Mouse (Mus musculus): ENCODE measurements around the gene Gm815. TPM values are rescaled to one million over a fixed set of nuclear protein-coding genes. Genes with fewer than 3 reads are reported as not detected.

The Gm815 gene
- polyA plus RNA-seq, 1 experiment from 2014 or later, result 0.34 TPM

GRCm38 (mm10) chr19:26870280-26870679, 15.4 kb upstream of the Gm815 start:
- Histone ChIP-seq H3K27me3 (ENCODE audit: control insufficient read depth, insufficient read depth, low read depth, low read length) (no peaks in the 10 kb centered on the region), H3K27ac (ENCODE audit: low read length) (peak overlapping the region; percentile 47)
- 23% methylated on average over 7 of the region's 7 CpGs for WGBS

DNA sequence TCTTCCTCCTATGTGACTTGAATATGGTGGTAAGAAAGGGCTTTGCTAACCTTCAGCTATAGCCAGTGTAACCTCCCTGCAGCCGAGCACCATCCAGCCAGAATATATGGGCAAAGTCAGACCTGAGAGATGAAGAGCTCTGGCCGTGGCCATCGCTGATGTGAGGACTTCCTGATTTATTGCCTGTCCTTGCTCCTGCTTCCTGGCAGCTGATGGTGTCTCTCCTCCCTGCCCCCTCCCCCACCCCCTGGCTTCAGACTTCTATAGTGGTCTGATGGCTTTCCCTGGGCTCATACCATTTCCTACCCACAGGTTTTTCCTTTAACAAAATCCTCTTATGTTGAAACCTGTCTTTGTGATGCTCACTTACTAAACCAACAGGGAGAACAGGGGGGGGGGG, 14.6 kb upstream of the Gm815 start:
- no peak overlapping the region for H3K4me2 ChIP-seq (ENCODE audit: low read depth, low read length)
- no peak overlapping the region for H3K4me3 ChIP-seq (ENCODE audit: low read length)
- H3K4me1 ChIP-seq (replicated peaks; ENCODE audit: control insufficient read depth, insufficient read depth, low read length), result peaks cover 19% of the 10 kb centered on the region
- no peak for ATAC-seq (ENCODE audit: low read depth)
- H3K36me3 ChIP-seq (ENCODE audit: control insufficient read depth, insufficient read depth, low read length), result no peaks in the 10 kb centered on the region
- no peaks in the 10 kb centered on the region for H3K27me3 ChIP-seq (ENCODE audit: control insufficient read depth, insufficient read depth, low read depth, low read length)
- no peak overlapping the region for H3K9ac ChIP-seq (ENCODE audit: low read length)
- 26% methylated on average over 3 of the region's 3 CpGs for WGBS
- no peaks in the 10 kb centered on the region for H3K9me3 ChIP-seq (ENCODE audit: control insufficient read depth, low read length)
- peak overlapping the region; percentile 12; the same call in 1 of the 2 replicates for H3K27ac ChIP-seq (ENCODE audit: low read length)

More at GRCm38 (mm10) chr19:26870280-26870679, 15.4 kb upstream of the Gm815 start:
- H3K4me2 ChIP-seq (ENCODE audit: low read depth, low read length), result no peak overlapping the region
- H3K9ac ChIP-seq (ENCODE audit: low read length), result no peak overlapping the region
- H3K4me1 ChIP-seq (replicated peaks; ENCODE audit: control insufficient read depth, insufficient read depth, low read length), result peaks cover 26% of the 10 kb centered on the region
- peak; percentile 79 for ATAC-seq (ENCODE audit: low read depth)
- no peak overlapping the region for H3K4me3 ChIP-seq (ENCODE audit: low read length)
- no peaks in the 10 kb centered on the region for H3K9me3 ChIP-seq (ENCODE audit: control insufficient read depth, low read length)
- no peaks in the 10 kb centered on the region for H3K36me3 ChIP-seq (ENCODE audit: control insufficient read depth, insufficient read depth, low read length)

- no peak overlapping the region for H3K9ac ChIP-seq (ENCODE audit: low read length)
- H3K4me2 ChIP-seq (ENCODE audit: low read depth, low read length), result no peak overlapping the region
- WGBS, result 65% methylated on average over 6 of the region's 6 CpGs
- no peaks in the 10 kb centered on the region for H3K9me3 ChIP-seq (ENCODE audit: control insufficient read depth, low read length)
- H3K36me3 ChIP-seq (ENCODE audit: control insufficient read depth, insufficient read depth, low read length), result no peaks in the 10 kb centered on the region
- H3K27me3 ChIP-seq (ENCODE audit: control insufficient read depth, insufficient read depth, low read depth, low read length), result no peaks in the 10 kb centered on the region
- H3K4me3 ChIP-seq (ENCODE audit: low read length), result no peak overlapping the region
- H3K4me1 ChIP-seq (replicated peaks; ENCODE audit: control insufficient read depth, insufficient read depth, low read length), result peaks cover 22% of the 10 kb centered on the region
- no peak overlapping the region for H3K27ac ChIP-seq (ENCODE audit: low read length)
- no peak for ATAC-seq (ENCODE audit: low read depth)
Observed at GRCm38 (mm10) chr19:26872886-26873285, 12.8 kb upstream of the Gm815 start.

GRCm38 (mm10) chr19:26875601-26876000, 10.1 kb upstream of the Gm815 start:
- WGBS, result 91% methylated on average over 6 of the region's 6 CpGs
- no peaks in the 10 kb centered on the region for H3K36me3 ChIP-seq (ENCODE audit: control insufficient read depth, insufficient read depth, low read length)
- ATAC-seq (ENCODE audit: low read depth), result no peak
- no peaks in the 10 kb centered on the region for H3K9me3 ChIP-seq (ENCODE audit: control insufficient read depth, low read length)
- H3K27ac ChIP-seq (ENCODE audit: low read length), result no peak overlapping the region
- H3K9ac ChIP-seq (ENCODE audit: low read length), result no peak overlapping the region
- H3K27me3 ChIP-seq (ENCODE audit: control insufficient read depth, insufficient read depth, low read depth, low read length), result no peaks in the 10 kb centered on the region
- H3K4me2 ChIP-seq (ENCODE audit: low read depth, low read length), result no peak overlapping the region
- H3K4me3 ChIP-seq (ENCODE audit: low read length), result no peak overlapping the region
- peaks cover 13% of the 10 kb centered on the region; the same call in 1 of the 2 replicates for H3K4me1 ChIP-seq (replicated peaks; ENCODE audit: control insufficient read depth, insufficient read depth, low read length)

DNA sequence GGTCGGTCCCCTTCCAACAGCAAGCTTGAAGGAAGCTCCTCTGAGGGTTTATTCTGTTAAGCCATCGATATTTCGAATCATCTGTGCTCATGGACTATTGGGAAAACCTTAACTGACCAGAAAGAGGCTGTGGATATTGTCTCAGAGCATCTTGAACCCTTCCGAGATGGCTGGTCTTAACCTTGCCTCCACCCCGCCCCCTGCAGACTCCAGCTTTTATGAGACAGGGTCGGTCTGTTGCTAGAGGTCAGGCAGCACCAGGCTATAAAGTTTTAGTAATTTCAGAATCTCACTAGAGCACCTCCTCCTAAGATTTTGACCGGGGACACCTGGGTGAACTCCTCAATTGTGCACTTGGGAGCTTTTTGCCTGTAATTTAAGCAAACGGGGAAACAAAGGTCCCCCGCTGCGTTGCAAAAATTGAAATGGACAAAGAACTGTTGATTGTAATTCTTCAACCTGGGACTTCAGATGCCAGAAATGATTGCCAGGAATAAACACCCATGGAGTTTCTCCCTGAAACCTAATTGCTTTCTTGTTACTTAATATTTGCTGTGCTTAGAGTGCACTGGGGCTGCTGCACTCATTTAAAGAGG, 8.4 kb upstream of the Gm815 start:
- 35% methylated on average over 10 of the region's 10 CpGs for WGBS
- no peak for ATAC-seq (ENCODE audit: low read depth)
- H3K36me3 ChIP-seq (ENCODE audit: control insufficient read depth, insufficient read depth, low read length), result no peaks in the 10 kb centered on the region
- no peak overlapping the region for H3K9ac ChIP-seq (ENCODE audit: low read length)
- no peak overlapping the region for H3K4me2 ChIP-seq (ENCODE audit: low read depth, low read length)
- H3K9me3 ChIP-seq (ENCODE audit: control insufficient read depth, low read length), result no peaks in the 10 kb centered on the region
- H3K4me3 ChIP-seq (ENCODE audit: low read length), result no peak overlapping the region
- H3K27ac ChIP-seq (ENCODE audit: low read length), result peak overlapping the region; percentile 17; the same call in 1 of the 2 replicates
- H3K27me3 ChIP-seq (ENCODE audit: control insufficient read depth, insufficient read depth, low read depth, low read length), result no peaks in the 10 kb centered on the region
- peaks cover 8% of the 10 kb centered on the region for H3K4me1 ChIP-seq (replicated peaks; ENCODE audit: control insufficient read depth, insufficient read depth, low read length)

DNA sequence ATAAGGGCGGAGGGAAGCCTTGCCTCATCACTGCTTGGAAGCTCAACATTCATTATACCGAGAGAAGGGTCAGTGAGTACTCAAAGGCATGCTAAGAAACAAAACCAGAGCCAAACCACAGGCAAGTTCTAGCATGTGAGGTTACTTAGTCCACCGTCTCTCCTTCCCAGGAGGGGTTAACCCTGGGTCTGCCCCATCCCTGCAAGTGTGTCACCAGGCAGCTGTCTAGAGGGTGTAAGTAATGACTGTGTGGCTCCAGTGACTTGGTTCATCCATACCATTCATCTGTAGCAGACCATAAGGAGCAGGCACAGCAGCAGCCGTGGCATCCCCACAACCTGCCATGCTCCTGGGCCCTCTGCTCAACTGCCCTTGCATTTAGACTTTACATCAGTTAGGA, 5.8 kb upstream of the Gm815 start:
- ATAC-seq (ENCODE audit: low read depth), result no peak
- 84% methylated on average over 4 of the region's 4 CpGs for whole genome bisulfite sequencing
- Histone ChIP-seq H3K27ac (ENCODE audit: low read length) (no peak overlapping the region), H3K4me1 (replicated peaks; ENCODE audit: control insufficient read depth, insufficient read depth, low read length) (peaks cover 12% of the 10 kb centered on the region), H3K4me3 (ENCODE audit: low read length) (no peak overlapping the region), H3K9me3 (ENCODE audit: control insufficient read depth, low read length) (no peaks in the 10 kb centered on the region), H3K36me3 (ENCODE audit: control insufficient read depth, insufficient read depth, low read length) (no peaks in the 10 kb centered on the region), H3K9ac (ENCODE audit: low read length) (no peak overlapping the region), H3K4me2 (ENCODE audit: low read depth, low read length) (no peak overlapping the region), H3K27me3 (ENCODE audit: control insufficient read depth, insufficient read depth, low read depth, low read length) (no peaks in the 10 kb centered on the region)

GRCm38 (mm10) chr19:26881866-26882427, 3.7 kb upstream of the Gm815 start:
- peak; percentile 63 for ATAC-seq (ENCODE audit: low read depth)
- WGBS, result 66% methylated on average over 10 of the region's 10 CpGs
- Histone ChIP-seq H3K4me1 (replicated peaks; ENCODE audit: control insufficient read depth, insufficient read depth, low read length) (peaks cover 12% of the 10 kb centered on the region), H3K4me3 (ENCODE audit: low read length) (no peak overlapping the region), H3K9ac (ENCODE audit: low read length) (no peak overlapping the region), H3K4me2 (ENCODE audit: low read depth, low read length) (no peak overlapping the region), H3K36me3 (ENCODE audit: control insufficient read depth, insufficient read depth, low read length) (no peaks in the 10 kb centered on the region), H3K9me3 (ENCODE audit: control insufficient read depth, low read length) (no peaks in the 10 kb centered on the region), H3K27me3 (ENCODE audit: control insufficient read depth, insufficient read depth, low read depth, low read length) (no peaks in the 10 kb centered on the region), H3K27ac (ENCODE audit: low read length) (peak overlapping the region; percentile 79)

- Histone ChIP-seq H3K27me3 (ENCODE audit: control insufficient read depth, insufficient read depth, low read depth, low read length) (no peaks in the 10 kb centered on the region), H3K4me3 (ENCODE audit: low read length) (no peak overlapping the region), H3K4me1 (replicated peaks; ENCODE audit: control insufficient read depth, insufficient read depth, low read length) (peaks cover 8% of the 10 kb centered on the region; the same call in 1 of the 2 replicates), H3K36me3 (ENCODE audit: control insufficient read depth, insufficient read depth, low read length) (no peaks in the 10 kb centered on the region), H3K27ac (ENCODE audit: low read length) (no peak overlapping the region), H3K4me2 (ENCODE audit: low read depth, low read length) (no peak overlapping the region), H3K9me3 (ENCODE audit: control insufficient read depth, low read length) (no peaks in the 10 kb centered on the region), H3K9ac (ENCODE audit: low read length) (no peak overlapping the region)
- no peak for ATAC-seq (ENCODE audit: low read depth)
- WGBS, result 77% methylated on average over 9 of the region's 9 CpGs
Observed at GRCm38 (mm10) chr19:26888171-26888570, 2.5 kb downstream of the Gm815 start.

- Histone ChIP-seq H3K27me3 (ENCODE audit: control insufficient read depth, insufficient read depth, low read depth, low read length) (no peaks in the 10 kb centered on the region), H3K36me3 (ENCODE audit: control insufficient read depth, insufficient read depth, low read length) (no peaks in the 10 kb centered on the region), H3K27ac (ENCODE audit: low read length) (peak overlapping the region; percentile 88), H3K9ac (ENCODE audit: low read length) (no peak overlapping the region), H3K4me2 (ENCODE audit: low read depth, low read length) (no peak overlapping the region), H3K4me1 (replicated peaks; ENCODE audit: control insufficient read depth, insufficient read depth, low read length) (peaks cover 8% of the 10 kb centered on the region; the same call in 1 of the 2 replicates), H3K4me3 (ENCODE audit: low read length) (no peak overlapping the region), H3K9me3 (ENCODE audit: control insufficient read depth, low read length) (no peaks in the 10 kb centered on the region; the same call in 1 of the 2 replicates)
- WGBS, result 33% methylated on average over 9 of the region's 9 CpGs
- ATAC-seq (ENCODE audit: low read depth), result peak; percentile 88
Observed at GRCm38 (mm10) chr19:26891306-26891964, 5.8 kb downstream of the Gm815 start.
